Mouse (Mus musculus) T-helper 1 cell (primary cell): ENCODE measurements around the gene Aldh8a1.

Experiments
- in situ Hi-C: fragments of 300-600 bp; cut with MboI, MseI; formaldehyde crosslinking; loops from one replicate; pipeline ENCODE4 v1.15.1; 2025; ENCODE audit warnings: high pct_unique_total_duplicates

The Aldh8a1 gene

GRCm38 (mm10) chr10:21367481-21367880 lies 9.6 kb upstream of the Aldh8a1 start:
- in situ Hi-C loops, result no loop called here

- in situ Hi-C loops, result no loop called here
Observed at GRCm38 (mm10) chr10:21369586-21369985, 7.5 kb upstream of the Aldh8a1 start.

GRCm38 (mm10) chr10:21372271-21372670 lies 4.8 kb upstream of the Aldh8a1 start:
- in situ Hi-C loops, result no loop called here

GRCm38 (mm10) chr10:21378196-21378944 lies 1.3 kb downstream of the Aldh8a1 start:
- in situ Hi-C loops, result no loop called here

DNA sequence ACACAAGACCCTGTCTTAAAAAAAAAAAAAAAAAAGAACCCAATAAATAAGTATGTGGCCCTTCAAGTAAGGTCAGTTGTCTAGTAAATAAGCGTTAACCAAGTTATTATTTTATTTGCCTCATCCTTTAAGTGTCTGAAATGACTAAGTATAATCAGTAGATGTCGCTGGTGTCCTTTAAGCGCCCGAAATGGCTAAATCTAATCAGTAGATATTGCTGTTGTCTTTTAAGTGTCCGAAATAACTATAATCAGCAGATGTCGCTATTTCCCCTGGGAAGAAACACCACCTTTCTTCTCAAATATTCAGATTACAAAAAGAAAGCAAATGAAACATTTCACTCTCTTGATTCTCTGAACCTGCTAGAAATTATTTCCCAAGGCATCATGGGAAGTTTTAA lies 5.8 kb downstream of the Aldh8a1 start:
- in situ Hi-C loops, result loop anchor here (5.0 kb wide), 1 partner anchor 619 kb away; no protein-coding TSS in a partner anchor

- in situ Hi-C loops, result no loop called here
Observed at GRCm38 (mm10) chr10:21385111-21385663, 8.1 kb downstream of the Aldh8a1 start.

- in situ Hi-C loops, result no loop called here
Observed at GRCm38 (mm10) chr10:21389075-21389474, 12.0 kb downstream of the Aldh8a1 start.

DNA sequence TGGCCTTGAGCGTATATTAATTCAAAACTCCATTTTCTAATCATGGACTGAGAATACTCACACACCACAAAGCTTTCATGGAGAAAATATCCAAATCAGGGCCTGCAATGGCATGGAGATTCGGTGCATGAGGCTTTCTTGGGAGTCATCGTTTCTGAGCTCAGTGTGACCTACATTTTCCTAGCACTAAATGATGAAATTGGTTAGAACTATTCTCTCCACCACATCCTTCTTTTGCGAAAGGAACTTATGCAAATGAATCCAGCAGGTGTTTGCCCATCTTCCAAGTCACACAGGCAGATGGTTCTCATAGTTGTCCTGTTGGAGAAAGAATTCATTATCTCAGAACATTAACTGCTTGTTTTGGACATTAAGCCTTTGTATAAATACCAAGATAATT lies 13.3 kb downstream of the Aldh8a1 start:
- in situ Hi-C loops, result no loop called here

DNA sequence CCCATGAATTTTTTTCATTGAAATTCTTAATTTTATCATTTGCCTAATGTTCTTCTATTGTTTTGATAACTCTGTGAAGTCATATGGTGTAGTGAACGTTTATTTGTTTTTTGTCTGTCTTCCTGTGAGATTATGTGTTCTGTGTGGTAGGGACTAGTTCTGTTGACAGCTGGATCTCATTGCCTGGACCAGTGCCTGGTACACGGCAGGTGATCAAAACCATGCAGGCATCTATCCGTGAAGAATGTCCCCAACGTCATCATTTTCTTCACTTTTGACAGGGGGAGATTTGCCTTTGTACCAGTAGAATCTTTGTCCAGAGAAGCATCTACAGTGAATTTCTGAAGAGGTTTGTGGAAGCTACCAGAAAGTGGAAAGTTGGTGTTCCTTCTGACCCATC lies 14.2 kb downstream of the Aldh8a1 start:
- in situ Hi-C loops, result no loop called here

DNA sequence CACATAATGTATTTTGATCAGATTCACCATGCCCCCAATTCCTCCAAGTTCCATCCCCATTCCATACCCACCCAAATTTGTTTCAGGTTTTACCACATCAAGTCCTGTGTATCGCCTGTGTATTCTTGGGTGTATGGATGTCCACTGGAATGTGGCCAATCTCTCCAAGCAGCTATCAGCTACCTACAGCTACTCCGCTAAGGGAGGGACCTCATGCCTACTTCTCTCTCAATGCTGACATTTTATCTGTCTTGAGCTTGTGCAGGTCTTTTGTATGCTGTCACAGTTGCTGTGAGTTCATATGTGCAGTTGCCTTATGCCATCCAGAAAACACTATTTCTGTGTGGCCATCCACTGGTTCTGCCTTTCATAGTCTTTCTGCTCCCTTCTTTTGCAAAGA lies 16.3 kb downstream of the Aldh8a1 start:
- in situ Hi-C loops, result no loop called here

DNA sequence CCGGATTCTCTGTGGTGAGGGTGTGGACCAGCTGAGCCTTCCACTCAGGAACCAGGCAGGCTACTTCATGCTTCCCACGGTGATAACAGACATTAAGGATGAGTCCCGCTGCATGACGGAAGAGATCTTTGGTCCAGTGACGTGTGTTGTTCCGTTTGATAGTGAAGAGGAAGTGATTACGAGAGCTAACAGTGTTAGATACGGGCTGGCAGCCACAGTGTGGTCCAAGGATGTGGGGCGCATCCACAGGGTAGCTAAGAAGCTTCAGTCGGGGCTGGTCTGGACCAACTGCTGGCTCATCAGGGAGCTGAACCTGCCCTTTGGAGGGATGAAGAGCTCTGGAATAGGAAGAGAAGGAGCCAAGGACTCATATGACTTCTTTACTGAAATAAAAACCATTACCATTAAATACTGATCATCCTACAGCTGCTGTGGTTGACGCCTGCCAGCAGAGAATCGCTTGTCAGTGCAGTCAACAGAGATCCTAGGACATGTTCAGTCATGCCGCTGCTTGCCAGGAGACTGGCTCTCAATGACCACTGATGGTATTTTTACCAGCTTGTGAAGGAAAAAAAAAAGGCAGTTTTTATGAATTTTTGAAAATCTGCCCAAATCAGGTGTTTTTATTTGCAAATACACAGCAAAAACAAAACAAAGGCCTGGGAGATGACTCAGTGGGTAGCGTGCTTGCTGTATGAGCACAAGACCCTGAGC lies 18.5 kb downstream of the Aldh8a1 start:
- in situ Hi-C loops, result loop anchor here (5.0 kb wide), 1 partner anchor 52 kb away; no protein-coding TSS in a partner anchor

DNA sequence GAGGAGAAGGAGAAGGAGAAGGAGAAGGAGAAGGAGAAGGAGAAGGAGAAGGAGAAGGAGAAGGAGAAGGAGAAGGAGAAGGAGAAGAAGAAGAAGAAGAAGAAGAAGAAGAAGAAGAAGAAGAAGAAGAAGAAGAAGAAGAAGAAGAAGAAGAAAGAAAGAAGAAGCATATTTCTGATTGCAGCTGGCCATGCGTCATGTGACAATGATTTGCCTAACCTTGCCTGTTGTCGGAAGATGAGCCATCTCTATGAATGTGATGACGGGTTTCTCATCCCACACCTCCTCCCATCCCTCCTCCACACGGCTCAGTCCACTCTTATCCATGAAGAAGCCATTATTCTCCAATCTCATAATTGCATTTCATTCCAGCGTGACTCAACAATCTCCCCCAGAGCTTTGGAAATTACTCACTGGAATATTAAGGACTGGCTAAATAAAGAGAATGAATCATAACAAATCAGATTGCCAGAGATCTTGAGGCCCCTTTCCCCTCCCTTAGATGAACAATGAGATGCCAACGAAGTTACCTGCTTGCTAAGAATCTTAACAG lies 21.9 kb downstream of the Aldh8a1 start:
- in situ Hi-C loops, result loop anchor here (5.0 kb wide), 1 partner anchor 48 kb away; no protein-coding TSS in a partner anchor

DNA sequence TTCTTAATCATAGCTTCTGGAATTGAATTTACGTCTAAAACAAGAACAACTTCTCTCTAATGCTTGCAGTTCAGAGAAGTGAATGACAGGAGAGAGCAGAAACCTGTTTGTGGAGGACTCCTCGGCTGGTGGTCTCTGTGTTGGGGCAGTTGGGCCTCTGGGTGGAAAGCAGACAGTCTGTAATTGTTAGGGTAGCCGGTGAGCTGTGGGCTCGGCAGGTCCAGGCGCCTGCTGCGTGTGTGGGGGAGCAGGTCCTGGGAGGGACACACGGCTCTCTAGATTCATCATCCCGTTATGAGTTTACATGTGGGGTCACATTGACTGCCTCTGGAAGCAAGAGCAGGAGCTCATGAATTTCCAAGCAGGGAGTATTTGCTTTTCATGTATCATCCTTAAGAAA lies 22.5 kb downstream of the Aldh8a1 start:
- in situ Hi-C loops, result loop anchor here (5.0 kb wide), 1 partner anchor 48 kb away; no protein-coding TSS in a partner anchor

DNA sequence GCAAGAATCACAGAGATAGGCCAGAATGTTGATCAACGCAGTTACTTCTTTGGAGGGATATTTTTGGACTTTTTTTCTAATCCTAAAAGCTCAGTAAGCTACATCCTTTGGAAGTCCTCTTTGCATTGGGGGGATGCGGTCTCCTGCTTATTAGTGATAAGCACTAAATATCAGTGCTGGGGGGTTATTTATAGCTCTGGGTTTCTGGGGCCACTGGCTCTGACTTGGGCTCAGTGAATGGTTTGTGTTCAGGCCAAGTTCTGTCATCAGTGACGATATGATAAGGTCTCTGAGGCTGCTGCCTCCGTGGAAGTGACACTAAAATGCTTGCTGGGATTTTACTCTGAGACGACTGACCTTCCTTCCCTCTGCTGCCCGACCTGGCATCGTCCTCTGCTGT lies 22.9 kb downstream of the Aldh8a1 start:
- in situ Hi-C loops, result no loop called here

- in situ Hi-C loops, result no loop called here
Observed at GRCm38 (mm10) chr10:21400453-21400852, 23.4 kb downstream of the Aldh8a1 start.

DNA sequence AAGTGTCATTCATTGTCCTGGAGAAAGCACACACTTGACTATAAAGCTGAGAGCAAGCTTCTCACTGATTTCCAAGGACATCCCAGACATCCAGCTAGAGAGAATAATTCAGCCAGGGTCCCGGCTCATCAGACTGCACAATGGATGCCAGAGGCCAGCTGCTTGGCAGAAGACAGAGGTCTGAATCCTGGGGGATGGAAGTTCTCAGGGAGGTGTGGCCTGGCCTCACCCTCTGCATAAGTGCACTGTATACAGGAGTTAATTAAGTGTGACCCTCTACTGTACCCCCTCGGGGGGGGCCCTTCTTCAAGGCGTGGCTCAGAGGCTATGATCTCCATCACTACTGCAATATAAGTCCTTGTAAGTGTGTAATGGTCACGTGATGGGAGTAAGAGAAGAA lies 24.2 kb downstream of the Aldh8a1 start:
- in situ Hi-C loops, result no loop called here

DNA sequence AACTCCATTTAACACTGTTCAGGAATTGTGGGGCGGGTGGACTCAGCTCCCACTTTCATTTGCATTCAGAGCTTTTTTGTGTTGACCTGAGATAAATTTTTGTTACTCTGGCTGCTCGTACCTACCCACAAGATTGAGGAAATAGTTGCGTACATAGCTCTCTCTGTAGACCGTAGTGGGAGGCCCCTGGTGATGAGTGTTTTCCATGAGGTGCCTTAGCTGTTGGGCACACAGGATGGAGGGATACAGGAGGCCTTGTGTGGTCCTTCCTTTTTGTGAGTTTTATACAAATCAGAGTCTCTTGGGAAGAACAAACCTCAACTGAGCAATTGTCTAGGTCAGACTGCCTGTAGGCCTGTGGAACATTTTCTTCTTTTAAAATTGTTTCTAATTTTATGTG lies 27.7 kb downstream of the Aldh8a1 start:
- in situ Hi-C loops, result no loop called here

GRCm38 (mm10) chr10:21405707-21406534 lies 28.8 kb downstream of the Aldh8a1 start:
- in situ Hi-C loops, result no loop called here

- in situ Hi-C loops, result no loop called here
Observed at GRCm38 (mm10) chr10:21410711-21411110, 33.6 kb downstream of the Aldh8a1 start.

- in situ Hi-C loops, result no loop called here
Observed at GRCm38 (mm10) chr10:21411621-21412205, 34.6 kb downstream of the Aldh8a1 start.

DNA sequence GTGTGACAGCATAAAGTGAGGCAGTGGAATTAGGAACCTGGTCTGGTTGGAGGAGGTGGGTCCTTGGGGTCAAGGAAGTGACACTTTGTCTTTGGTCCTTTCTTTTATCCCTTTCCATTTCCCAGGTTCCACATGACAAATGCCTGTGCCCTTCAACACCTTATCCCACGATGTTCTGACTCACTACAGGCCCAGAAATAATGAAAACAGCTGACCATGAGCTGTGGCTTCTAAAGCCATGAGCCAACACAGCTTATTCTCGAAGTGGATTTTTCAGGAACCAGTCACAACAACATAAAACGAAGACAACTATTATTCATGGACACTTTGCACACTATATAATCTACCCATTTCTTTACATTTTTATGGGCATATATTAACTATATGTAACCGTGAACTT lies 37.9 kb downstream of the Aldh8a1 start:
- in situ Hi-C loops, result no loop called here
